Mouse (Mus musculus) bone marrow, adult 2 months (tissue): ENCODE results near the gene Spata5.

Experiments
- CTCF ChIP-seq: fragments of 200-500 bp; IDR thresholded peaks from 2 replicates; pipeline ENCODE4 v1.5.1; 2011; ENCODE audit warnings: low read length, control low read depth; ENCODE audit not compliant: control insufficient read depth, insufficient read depth
- POLR2A ChIP-seq: fragments of 200-500 bp; IDR thresholded peaks from 2 replicates; pipeline ENCODE4 v1.6.1; 2011; ENCODE audit warnings: low read depth, mild to moderate bottlenecking, control low read depth, low read length, borderline replicate concordance; ENCODE audit not compliant: control insufficient read depth

DNA sequence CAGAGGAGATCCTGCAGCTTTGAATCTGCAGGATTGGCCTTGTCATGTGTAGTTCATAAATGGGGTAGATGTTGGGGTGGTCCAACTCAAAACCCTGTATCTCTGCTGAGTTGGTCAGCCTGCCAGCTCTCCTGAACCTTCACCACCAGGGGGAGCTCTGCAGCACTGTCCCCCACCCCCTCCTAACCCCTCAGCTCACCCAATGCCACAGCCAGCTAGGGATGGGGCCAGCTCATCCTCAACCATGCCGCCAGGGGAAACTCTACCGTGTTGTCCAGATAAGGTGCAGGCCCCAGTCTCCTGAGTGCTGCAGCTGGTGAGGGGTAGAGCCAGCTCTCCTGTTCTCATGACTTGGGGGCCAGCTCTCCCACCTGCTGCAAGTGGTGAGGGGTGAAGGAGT lies 95.8 kb downstream of the Spata5 start:
- TF ChIP-seq CTCF (peak; percentile 77), POLR2A (no peak)
